Mouse (Mus musculus): ENCODE measurements at regions not wholly inside any gene's neighbourhood (a gene's known extent, or its start where the extent isn't known, plus 50 kb on each side); places are given as distances from the start of the nearest gene placed in this dataset.

DNA sequence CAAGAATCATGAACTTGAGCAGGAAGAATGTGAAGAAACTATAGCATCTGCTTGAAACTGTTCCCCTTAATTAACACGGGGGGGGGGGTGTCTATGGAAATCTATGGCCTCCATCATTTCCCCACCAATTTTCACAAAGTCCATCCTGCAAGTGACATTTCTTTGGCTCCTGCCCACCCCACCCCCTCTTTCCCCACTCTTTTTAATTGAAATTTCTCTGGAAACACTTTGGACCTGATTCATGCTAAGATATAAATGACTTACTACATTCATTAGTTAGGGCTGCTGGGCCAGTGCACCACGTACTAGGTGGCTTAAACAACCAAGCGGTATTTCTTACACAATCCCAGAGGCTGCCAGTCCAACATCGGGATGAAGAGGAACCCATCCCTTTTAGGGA is 169.4 kb downstream of the Sox9 start:
- ATAC-seq (ENCODE audit: low FRiP score) = no peak
- WGBS = 67% methylated on average over 4 of the region's 4 CpGs
- H3K27me3 ChIP-seq (replicated peaks) = no peaks in the 10 kb centered on the region

GRCm38 (mm10) chr11:112952356-112952755 is 170.3 kb downstream of the Sox9 start:
- Histone ChIP-seq H3K27ac (replicated peaks) (no peak overlapping the region), H3K36me3 (no peaks in the 10 kb centered on the region), H3K4me2 (no peak overlapping the region), H3K4me3 (replicated peaks) (no peak overlapping the region), H3K4me1 (no peaks in the 10 kb centered on the region), H3K9me3 (replicated peaks) (no peaks in the 10 kb centered on the region), H3K9ac (replicated peaks) (no peak overlapping the region), H3K27me3 (replicated peaks) (no peaks in the 10 kb centered on the region)
- ATAC-seq (ENCODE audit: low FRiP score) = no peak
- 46% methylated on average over 10 of the region's 10 CpGs for WGBS

More for the DNA sequence above, 169.4 kb downstream of the Sox9 start:
- no peaks in the 10 kb centered on the region for H3K9me3 ChIP-seq (replicated peaks)
- H3K4me2 ChIP-seq = no peak overlapping the region
- H3K36me3 ChIP-seq = no peaks in the 10 kb centered on the region
- no peak overlapping the region for H3K4me3 ChIP-seq (replicated peaks)
- H3K4me1 ChIP-seq = no peaks in the 10 kb centered on the region
- no peak overlapping the region for H3K27ac ChIP-seq (replicated peaks)
- no peak overlapping the region for H3K9ac ChIP-seq (replicated peaks)

GRCm38 (mm10) chr11:112953491-112953890 is 171.5 kb downstream of the Sox9 start:
- Histone ChIP-seq H3K4me3 (replicated peaks) (no peak overlapping the region), H3K9me3 (replicated peaks) (no peaks in the 10 kb centered on the region), H3K4me1 (no peaks in the 10 kb centered on the region), H3K9ac (replicated peaks) (no peak overlapping the region), H3K27me3 (replicated peaks) (no peaks in the 10 kb centered on the region), H3K4me2 (no peak overlapping the region), H3K36me3 (no peaks in the 10 kb centered on the region), H3K27ac (replicated peaks) (no peak overlapping the region)
- WGBS = 61% methylated on average over 4 of the region's 4 CpGs
- no peak for ATAC-seq (ENCODE audit: low FRiP score)

- WGBS = 64% methylated on average over 5 of the region's 5 CpGs
- no peaks in the 10 kb centered on the region for H3K27me3 ChIP-seq (replicated peaks)
- no peaks in the 10 kb centered on the region for H3K36me3 ChIP-seq
- no peak overlapping the region for H3K4me2 ChIP-seq
- no peak overlapping the region for H3K4me3 ChIP-seq (replicated peaks)
- no peak for ATAC-seq (ENCODE audit: low FRiP score)
- H3K27ac ChIP-seq (replicated peaks) = no peak overlapping the region
- H3K9ac ChIP-seq (replicated peaks) = no peak overlapping the region
- 0 out of 2 replicates have a peak, but pooled peaks cover 10% of the 10 kb centered on the region for H3K4me1 ChIP-seq
- H3K9me3 ChIP-seq (replicated peaks) = no peaks in the 10 kb centered on the region
Observed at GRCm38 (mm10) chr11:112956748-112957440, 174.9 kb downstream of the Sox9 start.

DNA sequence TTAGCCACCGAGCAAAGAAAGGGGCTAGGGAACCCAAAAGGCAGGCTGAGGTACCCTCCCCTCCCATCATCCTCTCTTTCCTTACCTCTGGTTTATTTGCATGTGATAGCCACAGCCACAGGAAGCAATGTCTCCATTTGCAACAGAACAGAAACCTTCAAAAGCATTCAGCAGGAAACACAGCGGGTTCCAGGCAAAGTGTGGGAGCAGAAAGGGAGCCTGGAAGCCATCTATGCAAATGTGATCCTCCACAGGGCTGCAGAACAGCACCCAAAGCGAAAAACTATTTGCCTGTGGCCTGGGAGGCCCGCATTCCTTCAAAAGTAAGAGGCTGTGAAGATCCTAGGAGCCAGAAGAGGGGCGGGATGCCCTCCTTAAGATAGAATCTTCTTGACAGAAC is 177.6 kb downstream of the Sox9 start:
- no peaks in the 10 kb centered on the region for H3K36me3 ChIP-seq
- H3K4me3 ChIP-seq (replicated peaks) = no peak overlapping the region
- WGBS = 15% methylated on average over 5 of the region's 5 CpGs
- H3K27me3 ChIP-seq (replicated peaks) = no peaks in the 10 kb centered on the region
- no peak for ATAC-seq (ENCODE audit: low FRiP score)
- H3K27ac ChIP-seq (replicated peaks) = no peak overlapping the region
- no peak overlapping the region for H3K4me2 ChIP-seq
- 0 out of 2 replicates have a peak, but pooled peaks cover 10% of the 10 kb centered on the region for H3K4me1 ChIP-seq
- H3K9ac ChIP-seq (replicated peaks) = no peak overlapping the region
- H3K9me3 ChIP-seq (replicated peaks) = no peaks in the 10 kb centered on the region

DNA sequence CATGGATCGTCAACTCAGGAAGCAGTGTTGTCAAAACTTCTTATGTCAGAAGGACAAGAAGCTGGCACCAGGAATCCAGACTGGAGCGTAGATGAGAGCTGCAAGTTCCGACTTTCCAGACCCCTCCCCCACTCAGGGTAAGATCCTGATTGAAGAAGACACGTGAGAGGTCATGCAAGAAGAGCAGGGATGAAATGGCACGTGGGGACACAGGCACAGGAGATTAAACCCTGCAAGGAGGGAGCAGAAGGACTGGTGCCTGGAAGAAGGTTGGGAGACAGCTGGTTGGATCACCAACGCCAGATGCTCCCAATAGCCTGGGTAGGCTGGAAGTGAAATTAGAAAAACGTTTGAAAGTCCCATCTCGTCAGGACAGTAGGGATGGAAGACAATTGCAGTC is 191.3 kb downstream of the Sox9 start:
- no peak overlapping the region for H3K9ac ChIP-seq (replicated peaks)
- WGBS = 69% methylated on average over 8 of the region's 8 CpGs
- ATAC-seq (ENCODE audit: low FRiP score) = no peak

DNA sequence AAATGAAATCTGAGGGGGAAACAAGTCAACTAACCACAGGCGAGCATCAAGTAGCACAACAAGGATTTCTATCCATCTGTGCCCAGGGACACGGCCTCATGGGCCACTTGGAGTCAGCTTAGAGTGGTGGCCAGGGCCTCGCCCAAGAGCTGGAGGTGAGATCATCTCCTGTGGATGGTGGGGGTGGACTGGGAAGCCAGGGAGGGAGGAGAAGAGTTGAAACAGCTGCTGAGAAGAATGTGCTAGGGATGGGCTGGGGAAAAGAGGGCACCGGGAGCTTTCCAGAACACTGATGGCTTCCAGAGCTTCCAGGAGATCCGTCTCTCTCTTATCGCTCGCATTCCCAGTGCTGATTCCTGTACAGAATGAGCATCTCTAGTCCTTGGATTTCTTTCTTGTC is 192.9 kb downstream of the Sox9 start:
- Histone ChIP-seq H3K27me3 (replicated peaks) (no peaks in the 10 kb centered on the region), H3K9ac (replicated peaks) (no peak overlapping the region), H3K27ac (replicated peaks) (no peak overlapping the region), H3K36me3 (no peaks in the 10 kb centered on the region), H3K4me3 (replicated peaks) (no peak overlapping the region), H3K4me1 (peaks cover 13% of the 10 kb centered on the region), H3K4me2 (no peak overlapping the region), H3K9me3 (replicated peaks) (no peaks in the 10 kb centered on the region)
- ATAC-seq (ENCODE audit: low FRiP score) = no peak
- WGBS = 93% methylated on average over 7 of the region's 7 CpGs

More for the DNA sequence above, 191.3 kb downstream of the Sox9 start:
- H3K27ac ChIP-seq (replicated peaks) = no peak overlapping the region
- H3K9me3 ChIP-seq (replicated peaks) = no peaks in the 10 kb centered on the region
- H3K36me3 ChIP-seq = no peaks in the 10 kb centered on the region
- H3K4me2 ChIP-seq = no peak overlapping the region
- no peaks in the 10 kb centered on the region for H3K27me3 ChIP-seq (replicated peaks)
- H3K4me3 ChIP-seq (replicated peaks) = no peak overlapping the region
- peaks cover 13% of the 10 kb centered on the region for H3K4me1 ChIP-seq

- no peaks in the 10 kb centered on the region for H3K36me3 ChIP-seq
- peaks cover 18% of the 10 kb centered on the region for H3K4me1 ChIP-seq
- H3K4me2 ChIP-seq = no peak overlapping the region
- H3K9me3 ChIP-seq (replicated peaks) = no peaks in the 10 kb centered on the region
- H3K27ac ChIP-seq (replicated peaks) = peak overlapping the region; percentile 54
- peak; percentile 66; the same call in 1 of the 2 replicates for ATAC-seq (ENCODE audit: low FRiP score)
- H3K9ac ChIP-seq (replicated peaks) = no peak overlapping the region
- no peaks in the 10 kb centered on the region for H3K27me3 ChIP-seq (replicated peaks)
- WGBS = 10% methylated on average over 12 of the region's 12 CpGs
- no peak overlapping the region for H3K4me3 ChIP-seq (replicated peaks)
Observed at GRCm38 (mm10) chr11:112976914-112977785, 195.1 kb downstream of the Sox9 start.

GRCm38 (mm10) chr11:112978884-112979283 is 196.9 kb downstream of the Sox9 start:
- H3K4me3 ChIP-seq (replicated peaks) = no peak overlapping the region
- WGBS = 42% methylated on average over 6 of the region's 6 CpGs
- H3K36me3 ChIP-seq = no peaks in the 10 kb centered on the region
- no peaks in the 10 kb centered on the region for H3K27me3 ChIP-seq (replicated peaks)
- ATAC-seq (ENCODE audit: low FRiP score) = no peak
- peaks cover 31% of the 10 kb centered on the region for H3K4me1 ChIP-seq
- no peaks in the 10 kb centered on the region for H3K9me3 ChIP-seq (replicated peaks)
- no peak overlapping the region for H3K27ac ChIP-seq (replicated peaks)
- H3K4me2 ChIP-seq = no peak overlapping the region
- H3K9ac ChIP-seq (replicated peaks) = no peak overlapping the region

GRCm38 (mm10) chr11:112979413-112979812 is 197.4 kb downstream of the Sox9 start:
- Histone ChIP-seq H3K4me2 (no peak overlapping the region), H3K9ac (replicated peaks) (no peak overlapping the region), H3K4me1 (peaks cover 31% of the 10 kb centered on the region), H3K36me3 (no peaks in the 10 kb centered on the region), H3K9me3 (replicated peaks) (no peaks in the 10 kb centered on the region), H3K4me3 (replicated peaks) (no peak overlapping the region), H3K27ac (replicated peaks) (no peak overlapping the region), H3K27me3 (replicated peaks) (no peaks in the 10 kb centered on the region)
- ATAC-seq (ENCODE audit: low FRiP score) = no peak
- WGBS = 77% methylated on average over 10 of the region's 10 CpGs

GRCm38 (mm10) chr11:112982165-112982801 is 200.3 kb downstream of the Sox9 start:
- H3K9ac ChIP-seq (replicated peaks) = no peak overlapping the region

More at GRCm38 (mm10) chr11:112982165-112982801, 200.3 kb downstream of the Sox9 start:
- H3K27me3 ChIP-seq (replicated peaks) = no peaks in the 10 kb centered on the region
- H3K4me1 ChIP-seq = peaks cover 28% of the 10 kb centered on the region
- peak overlapping the region; percentile 49 for H3K27ac ChIP-seq (replicated peaks)
- WGBS = 12% methylated on average over 11 of the region's 11 CpGs
- ATAC-seq (ENCODE audit: low FRiP score) = peak; percentile 88
- H3K36me3 ChIP-seq = no peaks in the 10 kb centered on the region
- H3K4me3 ChIP-seq (replicated peaks) = no peak overlapping the region
- peak overlapping the region; percentile 31 for H3K4me2 ChIP-seq
- no peaks in the 10 kb centered on the region for H3K9me3 ChIP-seq (replicated peaks)
